Mouse (Mus musculus) heart, postnatal 14 days (tissue): Measurements from ENCODE around the gene Cog1. TPM values are rescaled to one million over a fixed set of nuclear protein-coding genes. Genes with fewer than 3 reads are reported as not detected.

ENCODE experiments used
- DNase-seq, 2 experiments: peaks; one replicate each; pipeline ENCODE4 v3.0.0; 2021 to 2022
- intact Hi-C: fragments of 180-260 bp; cut with DNase I; formaldehyde crosslinking; loops from one replicate; pipeline ENCODE4 v1.15.1; 2025
- total RNA-seq, 2 experiments: library from RNA; stranded (reverse); gene quantifications; 2 replicates each; pipeline ENCODE4 v1.2.3; 2021

Cog1 gene
- total RNA-seq, 2 experiments from 2014 or later, result 16.1 to 18.5 TPM

GRCm38 (mm10) chr11:113661835-113662351 is 12.9 kb downstream of the Cog1 start:
- DNase-seq, result no peak
- intact Hi-C loops, result no loop called here

- intact Hi-C loops, result no loop called here
- DNase-seq, result no peak
Measured at GRCm38 (mm10) chr11:113664279-113664678, 15.3 kb downstream of the Cog1 start.

GRCm38 (mm10) chr11:113666205-113666604 is 17.2 kb downstream of the Cog1 start:
- intact Hi-C loops, result no loop called here
- DNase-seq, result no peak

- intact Hi-C loops, result no loop called here
- no peak for DNase-seq
Measured at GRCm38 (mm10) chr11:113666648-113667047, 17.7 kb downstream of the Cog1 start.

GRCm38 (mm10) chr11:113667122-113667521 is 18.2 kb downstream of the Cog1 start:
- intact Hi-C loops, result no loop called here
- DNase-seq, result no peak

- intact Hi-C loops, result no loop called here
- DNase-seq, result no peak
Measured at GRCm38 (mm10) chr11:113667704-113668103, 18.7 kb downstream of the Cog1 start.

- DNase-seq, result no peak
- intact Hi-C loops, result no loop called here
Measured at GRCm38 (mm10) chr11:113668857-113669256, 19.9 kb downstream of the Cog1 start.

GRCm38 (mm10) chr11:113669711-113670110 is 20.7 kb downstream of the Cog1 start:
- intact Hi-C loops, result no loop called here
- DNase-seq, result no peak

- peak in 1 of 2 experiments; percentile 18 for DNase-seq
- intact Hi-C loops, result no loop called here
Measured at GRCm38 (mm10) chr11:113673614-113674013, 24.6 kb downstream of the Cog1 start.

GRCm38 (mm10) chr11:113674595-113674994 is 25.6 kb downstream of the Cog1 start:
- DNase-seq, result no peak
- intact Hi-C loops, result no loop called here

GRCm38 (mm10) chr11:113676847-113677246 is 27.9 kb downstream of the Cog1 start:
- intact Hi-C loops, result no loop called here
- no peak for DNase-seq

- no peak for DNase-seq
- intact Hi-C loops, result no loop called here
Measured at GRCm38 (mm10) chr11:113677378-113677777, 28.4 kb downstream of the Cog1 start.

- DNase-seq, result no peak
- intact Hi-C loops, result no loop called here
Measured at GRCm38 (mm10) chr11:113678373-113678772, 29.4 kb downstream of the Cog1 start.

- DNase-seq, result no peak
- intact Hi-C loops, result no loop called here
Measured at GRCm38 (mm10) chr11:113680954-113681353, 32.0 kb downstream of the Cog1 start.

- no peak for DNase-seq
- intact Hi-C loops, result loop anchor here (2.0 kb wide), 1 partner anchor 31 kb away; the partner anchor contains the start of gene Slc39a11
Measured at GRCm38 (mm10) chr11:113681979-113682378, 33.0 kb downstream of the Cog1 start.

GRCm38 (mm10) chr11:113682897-113683626 is 34.1 kb downstream of the Cog1 start:
- peak; percentile 53 to 59 for DNase-seq
- intact Hi-C loops, result loop anchor here (2.0 kb wide), 1 partner anchor 32 kb away; the partner anchor contains the start of gene Slc39a11

- intact Hi-C loops, result loop anchor here (2.0 kb wide), 1 partner anchor 33 kb away; the partner anchor contains the start of gene Slc39a11
Measured at GRCm38 (mm10) chr11:113683627-113683956, 34.6 kb downstream of the Cog1 start.

GRCm38 (mm10) chr11:113683957-113684706 is 35.2 kb downstream of the Cog1 start, which contains the start of the genes Fam104a and D11Wsu47e:
TSS of gene Fam104a (minus strand) at chr11:113684155.
TSS of gene D11Wsu47e (plus strand) at chr11:113684412.
- intact Hi-C loops, result loop anchor here (2.0 kb wide), 1 partner anchor 33 kb away; the partner anchor contains the start of gene Slc39a11
- peak; percentile 97 for DNase-seq

More at GRCm38 (mm10) chr11:113683627-113683956, 34.6 kb downstream of the Cog1 start:
- DNase-seq, result no peak

GRCm38 (mm10) chr11:113684707-113685426 is 35.9 kb downstream of the Cog1 start:
- intact Hi-C loops, result no loop called here

GRCm38 (mm10) chr11:113687031-113687430 is 38.1 kb downstream of the Cog1 start:
- intact Hi-C loops, result no loop called here
- no peak for DNase-seq

More at GRCm38 (mm10) chr11:113684707-113685426, 35.9 kb downstream of the Cog1 start:
- DNase-seq, result no peak
